Mouse (Mus musculus): ENCODE measurements around the gene Lrrk1. TPM values are rescaled to one million over a fixed set of nuclear protein-coding genes. Genes with fewer than 3 reads are reported as not detected.

Gene Lrrk1
- total RNA-seq, 4 experiments from 2014 or later, result 3.6 to 6.0 (median 5.2) TPM

DNA sequence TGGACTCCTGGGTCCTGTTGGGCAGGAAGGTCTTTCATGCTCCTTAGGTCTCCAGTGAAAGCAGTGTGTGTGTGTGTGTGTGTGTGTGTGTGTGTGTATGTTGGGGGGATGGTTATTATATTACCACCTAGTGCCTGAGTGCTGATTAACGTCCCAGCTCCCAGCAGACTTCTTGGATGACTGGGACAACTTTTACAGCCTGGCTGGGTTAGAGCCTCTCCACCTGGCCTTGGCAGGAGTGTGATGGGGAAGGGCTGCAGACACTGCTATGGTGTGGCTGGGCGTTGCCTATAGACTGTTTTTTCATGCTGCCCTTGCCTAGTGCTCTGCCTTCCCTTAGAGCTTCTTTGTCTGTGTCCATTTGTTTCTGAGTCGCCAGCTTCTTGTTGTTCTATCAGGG, 48.1 kb downstream of the Lrrk1 start:
- DNase-seq (ENCODE audit: low spot score in 2 of 2), result no peak

GRCm38 (mm10) chr7:66339625-66340024, 48.5 kb downstream of the Lrrk1 start:
- DNase-seq (ENCODE audit: low spot score in 2 of 2), result no peak

GRCm38 (mm10) chr7:66336955-66337354, 51.2 kb downstream of the Lrrk1 start:
- DNase-seq (ENCODE audit: low spot score in 2 of 2), result no peak

GRCm38 (mm10) chr7:66333906-66334500, 54.1 kb downstream of the Lrrk1 start:
- no peak for DNase-seq (ENCODE audit: low spot score in 2 of 2)

- DNase-seq (ENCODE audit: low spot score in 2 of 2), result no peak
Observed at GRCm38 (mm10) chr7:66332340-66332739, 55.8 kb downstream of the Lrrk1 start.

- no peak for DNase-seq (ENCODE audit: low spot score in 2 of 2)
Observed at GRCm38 (mm10) chr7:66330610-66331009, 57.5 kb downstream of the Lrrk1 start.

- no peak for DNase-seq (ENCODE audit: low spot score in 2 of 2)
Observed at GRCm38 (mm10) chr7:66327516-66327915, 60.6 kb downstream of the Lrrk1 start.

DNA sequence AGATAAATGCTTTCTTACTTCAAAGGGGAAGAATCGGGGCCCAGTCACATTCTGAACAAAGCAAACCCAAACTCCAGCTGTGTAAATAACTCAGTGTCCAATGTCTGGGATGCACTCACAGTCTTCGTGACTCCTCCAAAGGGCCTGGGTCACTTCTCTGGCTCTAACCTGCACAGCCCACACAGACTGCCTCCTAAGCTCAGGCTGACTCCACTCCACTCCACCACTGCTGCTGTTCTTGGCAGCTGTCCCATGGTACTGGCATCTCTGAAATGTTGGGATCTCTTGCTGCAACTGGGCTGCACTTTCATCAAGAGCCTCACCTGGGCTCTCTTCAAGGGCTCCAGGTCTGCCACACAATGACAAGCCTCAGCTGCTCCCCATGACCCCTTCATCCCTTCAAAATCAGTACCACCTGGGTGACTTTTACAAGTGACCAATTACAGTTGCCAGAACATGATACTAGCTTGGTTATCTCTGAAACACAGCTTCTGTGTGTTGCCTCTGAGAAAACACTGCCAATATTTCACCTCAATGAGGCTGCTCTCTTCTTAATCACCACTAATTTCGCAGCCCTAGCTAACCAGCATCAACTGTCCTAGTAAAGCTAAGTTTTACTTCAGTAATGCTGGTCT, 62.6 kb downstream of the Lrrk1 start:
- DNase-seq (ENCODE audit: low spot score in 2 of 2), result no peak

DNA sequence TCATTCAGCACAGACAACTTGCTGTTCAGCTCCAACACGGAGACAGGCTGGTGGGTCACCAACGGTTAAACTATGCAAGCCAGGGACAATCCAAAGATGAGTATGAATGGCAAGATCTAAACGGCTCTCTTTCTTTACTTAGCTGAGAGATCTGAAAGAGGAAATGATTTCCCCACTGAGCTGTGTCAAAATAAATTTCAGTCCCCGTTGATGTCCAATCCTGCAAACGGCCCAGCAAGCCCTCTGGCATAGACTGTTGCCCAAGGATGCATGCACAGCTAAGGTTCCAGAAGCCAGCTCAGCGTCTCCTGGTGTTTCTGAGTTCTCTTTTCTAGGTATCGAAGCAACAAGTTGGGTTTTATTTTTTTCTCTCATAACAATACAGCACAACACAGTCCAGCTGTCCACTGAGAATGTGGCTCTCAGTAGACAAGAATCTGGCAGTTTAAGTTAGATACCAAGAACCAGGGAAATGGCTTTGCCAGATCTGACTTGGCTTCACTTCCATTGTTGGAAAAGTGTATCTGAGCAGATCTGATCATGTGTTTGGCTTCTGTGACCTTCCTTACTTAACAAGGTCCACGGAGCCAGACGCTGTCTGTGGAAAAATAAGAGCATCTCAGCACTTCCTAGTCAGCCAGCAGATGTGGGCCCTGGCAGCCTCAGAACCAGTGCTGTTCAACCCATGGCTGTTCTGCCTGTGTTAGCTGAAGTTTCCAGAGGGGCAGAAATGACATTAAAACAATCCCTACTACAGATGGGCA, 64.7 kb downstream of the Lrrk1 start:
- no peak for DNase-seq (ENCODE audit: low spot score in 2 of 2)

DNA sequence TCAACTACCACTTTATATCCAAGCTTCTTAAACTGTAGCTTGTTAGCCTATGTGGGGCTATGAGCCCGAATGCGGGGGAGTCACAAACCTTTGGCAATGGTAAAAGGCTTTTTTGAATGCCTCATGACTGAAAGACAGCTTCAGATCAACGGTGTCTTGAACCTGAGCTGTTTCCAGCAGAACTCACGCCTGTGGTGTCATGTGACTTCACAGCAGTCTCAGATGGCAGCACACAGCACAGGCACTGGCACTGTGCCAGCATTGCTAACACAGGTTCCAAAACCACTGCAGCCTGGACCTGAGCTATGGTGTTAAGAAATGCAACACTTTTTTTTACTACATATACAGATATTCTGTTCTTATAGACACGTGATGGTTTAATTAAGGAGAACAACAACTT, 67.2 kb downstream of the Lrrk1 start:
- DNase-seq (ENCODE audit: low spot score in 2 of 2), result no peak

DNA sequence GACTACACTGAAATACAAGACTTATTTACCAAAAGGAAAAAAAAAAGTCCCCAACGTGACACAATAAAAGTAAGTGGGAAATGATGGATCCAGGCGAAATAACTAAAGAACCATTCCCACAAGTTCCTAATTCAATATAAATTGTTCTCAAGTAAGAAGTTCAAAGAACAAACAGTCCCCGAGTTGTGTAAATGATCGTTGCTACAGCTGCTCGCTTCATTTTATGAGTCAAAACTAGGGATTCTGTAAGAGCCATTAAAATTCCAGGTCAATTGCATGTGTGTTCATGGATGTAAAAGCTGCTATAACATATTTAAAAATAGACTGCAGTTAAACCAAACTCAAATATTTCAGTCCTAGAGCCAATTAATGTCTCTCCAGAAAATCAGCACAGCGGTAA, 70.0 kb downstream of the Lrrk1 start:
- no peak for DNase-seq (ENCODE audit: low spot score in 2 of 2)

GRCm38 (mm10) chr7:66310670-66311656, 77.2 kb downstream of the Lrrk1 start:
- DNase-seq (ENCODE audit: low spot score in 2 of 2), result no peak

DNA sequence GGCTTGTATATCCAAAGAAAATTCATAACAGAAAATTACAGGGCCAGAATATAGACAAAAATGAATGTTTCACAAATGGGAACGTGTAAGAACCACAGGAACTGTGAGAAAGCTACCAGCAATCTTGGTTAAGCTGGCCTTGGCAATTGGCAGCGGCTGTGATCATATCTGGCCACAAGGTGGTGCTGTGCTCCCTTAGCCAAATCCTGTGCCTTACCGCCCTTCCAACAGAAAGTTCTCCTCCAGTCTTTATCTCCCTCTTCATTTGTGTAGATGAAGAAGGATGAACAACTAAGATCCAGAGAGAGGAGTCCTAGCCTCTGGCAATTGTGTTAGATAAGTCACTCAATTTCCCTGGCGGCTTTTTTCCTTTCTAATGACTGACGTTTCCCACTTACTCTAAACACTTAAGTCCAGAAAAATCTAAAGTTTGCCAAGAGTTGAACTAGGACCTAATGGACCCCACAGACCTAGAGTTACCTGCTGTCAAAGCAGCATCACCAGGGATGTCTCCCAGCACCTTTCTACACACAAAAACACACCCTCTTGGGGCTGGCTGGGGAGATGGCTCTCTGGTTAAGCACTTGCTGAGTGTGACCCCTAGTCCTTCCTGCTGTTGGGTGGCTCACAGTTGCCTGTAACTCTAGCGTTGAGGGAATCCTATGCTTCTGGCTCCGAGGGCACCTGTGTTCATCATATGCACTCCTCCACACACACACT, 78.0 kb downstream of the Lrrk1 start:
- DNase-seq (ENCODE audit: low spot score in 2 of 2), result no peak

DNA sequence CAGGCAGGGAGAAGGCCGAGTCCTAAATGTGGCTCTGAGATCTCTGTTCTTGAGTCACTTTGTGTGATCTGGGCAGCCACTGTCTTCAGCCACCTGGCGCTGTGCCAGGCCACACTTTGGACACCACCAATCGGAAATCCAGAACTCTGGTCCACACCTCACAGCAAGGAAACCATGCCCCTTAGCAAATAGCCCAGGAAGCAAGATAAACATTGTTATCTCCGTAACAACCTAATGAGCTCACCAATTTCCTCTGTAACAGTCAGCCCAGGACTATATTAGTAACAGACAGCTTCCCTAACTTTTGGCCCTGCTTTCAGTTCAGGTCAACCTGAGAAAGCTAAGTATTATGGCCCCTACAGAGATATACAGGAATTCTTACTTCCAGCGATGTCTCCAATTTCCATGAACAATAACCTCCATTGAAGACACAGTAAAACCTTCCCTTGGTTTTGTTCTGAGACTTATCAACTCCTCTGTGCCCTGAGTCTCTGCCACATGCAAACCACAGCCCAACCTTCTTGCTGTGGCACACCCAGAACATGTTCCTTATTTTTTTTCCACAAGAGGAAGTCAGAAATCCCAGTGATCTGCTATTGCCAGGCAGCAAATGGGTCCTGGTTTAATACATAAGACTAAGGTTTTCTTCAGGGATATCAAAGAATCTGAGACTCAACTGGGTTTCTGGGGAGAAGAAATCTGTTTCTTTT, 78.8 kb downstream of the Lrrk1 start:
- no peak for DNase-seq (ENCODE audit: low spot score in 2 of 2)

- DNase-seq (ENCODE audit: low spot score in 2 of 2), result no peak
Observed at GRCm38 (mm10) chr7:66308581-66309239, 79.4 kb downstream of the Lrrk1 start.

GRCm38 (mm10) chr7:66307791-66308190, 80.4 kb downstream of the Lrrk1 start:
- DNase-seq (ENCODE audit: low spot score in 2 of 2), result no peak

DNA sequence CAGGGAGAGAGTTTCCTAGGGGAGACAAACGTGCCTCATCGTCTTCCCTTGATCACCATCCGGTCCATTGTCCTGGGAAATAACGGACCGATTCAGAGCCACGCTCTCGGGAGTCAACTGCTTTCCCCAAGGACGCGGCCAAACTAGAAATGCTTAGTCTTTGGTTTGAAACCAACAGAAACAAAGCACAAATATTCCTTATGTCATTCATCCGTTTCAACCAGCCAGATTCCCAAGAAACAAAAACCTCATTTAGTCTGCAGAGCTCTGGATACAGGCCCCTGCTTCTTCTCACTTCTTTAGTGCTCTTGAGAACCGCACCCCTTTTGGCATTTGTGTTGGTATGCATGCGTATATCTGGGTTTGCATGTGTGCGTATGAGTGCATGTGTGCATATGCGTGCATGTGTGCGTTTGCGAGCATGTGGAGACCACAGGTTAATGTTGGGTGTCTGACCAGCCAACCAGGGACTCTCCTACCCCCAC, 82.4 kb downstream of the Lrrk1 start:
- DNase-seq (ENCODE audit: low spot score in 2 of 2), result no peak

GRCm38 (mm10) chr7:66304993-66305713, 83.0 kb downstream of the Lrrk1 start:
- DNase-seq (ENCODE audit: low spot score in 2 of 2), result no peak

Data from left cerebral cortex, adult 8-10 months (tissue).